Mouse (Mus musculus) C2C12 (cell line): ENCODE data around the gene Lix1.

Experiments
- CTCF ChIP-seq: IDR thresholded peaks from one replicate; pipeline ENCODE4 v1.5.1; 2011; ENCODE audit not compliant: control insufficient read depth, insufficient read depth, insufficient read length
- MAX ChIP-seq: IDR thresholded peaks from one replicate; pipeline ENCODE4 v1.6.1; 2011; ENCODE audit warnings: mild to moderate bottlenecking, control low read depth
- MYOG ChIP-seq: IDR thresholded peaks from one replicate; pipeline ENCODE4 v1.6.1; 2011; ENCODE audit not compliant: control insufficient read depth, insufficient read length; ENCODE audit errors: extremely low read depth

GRCm38 (mm10) chr17:17394336-17394735, 8.1 kb upstream of the Lix1 start:
- TF ChIP-seq CTCF (no peak), MAX (no peak), MYOG (no peak)
